Mouse (Mus musculus) bone marrow macrophage, adult 2 months (primary cell): ENCODE results near the gene Slx1b.

Experiments used
- CTCF ChIP-seq: IDR thresholded peaks from 2 replicates; pipeline ENCODE4 v1.5.1; 2012; ENCODE audit warnings: low read depth, mild to moderate bottlenecking, low read length, moderate library complexity
- POLR2A ChIP-seq: IDR thresholded peaks from 2 replicates; pipeline ENCODE4 v1.6.1; 2012; ENCODE audit warnings: mild to moderate bottlenecking, low read depth, low read length, borderline replicate concordance

DNA sequence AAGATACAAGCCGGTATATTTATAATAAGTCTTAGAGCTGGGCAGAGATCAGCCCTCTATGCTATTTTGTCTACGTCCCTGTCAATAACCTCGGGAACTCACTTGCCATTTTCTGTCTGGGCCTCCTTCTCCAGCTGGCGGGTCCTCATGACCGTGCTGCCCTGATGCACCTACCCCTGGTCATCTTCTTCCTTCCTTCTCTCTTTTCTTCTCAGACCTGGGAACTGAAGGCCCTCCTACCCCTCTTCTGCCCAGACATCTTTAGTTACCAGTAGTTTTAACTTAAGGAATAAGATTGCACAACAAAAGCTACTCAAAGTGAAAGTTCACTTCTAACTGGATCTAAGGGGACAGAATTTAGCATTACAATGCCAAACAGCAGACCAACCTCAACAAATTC, 15.9 kb downstream of the Slx1b start:
- TF ChIP-seq POLR2A (no peak), CTCF (no peak)
